Mouse (Mus musculus) testis, adult 2 months (tissue): ENCODE results near the gene Epsti1. TPM values are rescaled to one million over a fixed set of nuclear protein-coding genes. Genes with fewer than 3 reads are reported as not detected.

Experiments
- H3K27ac ChIP-seq: fragments of 200-500 bp; 2 replicates; pipeline ENCODE4 v1.5.1; 2012; ENCODE audit warnings: low read depth, low read length; ENCODE audit not compliant: control insufficient read depth, insufficient read depth
- H3K27me3 ChIP-seq: fragments of 200-500 bp; 2 replicates; pipeline ENCODE4 v1.6.1; 2012; ENCODE audit warnings: mild to moderate bottlenecking, low read length, moderate library complexity; ENCODE audit not compliant: control insufficient read depth, insufficient read depth
- H3K36me3 ChIP-seq: fragments of 200-500 bp; 2 replicates; pipeline ENCODE4 v1.6.1; 2012; ENCODE audit warnings: mild to moderate bottlenecking, low read length; ENCODE audit not compliant: control insufficient read depth, insufficient read depth
- H3K4me1 ChIP-seq: fragments of 200-500 bp; 2 replicates; pipeline ENCODE4 v1.6.1; 2012; ENCODE audit warnings: low read length; ENCODE audit not compliant: control insufficient read depth, insufficient read depth
- H3K4me3 ChIP-seq: fragments of 200-500 bp; 2 replicates; pipeline ENCODE4 v1.5.1; 2012; ENCODE audit warnings: low read depth, mild to moderate bottlenecking, low read length, moderate library complexity, mixed read lengths; ENCODE audit not compliant: control insufficient read depth
- CTCF ChIP-seq: fragments of 200-500 bp; IDR thresholded peaks from 2 replicates; pipeline ENCODE4 v1.5.1; 2012; ENCODE audit warnings: low read depth, mild to moderate bottlenecking, inconsistent platforms, low read length, moderate library complexity; ENCODE audit not compliant: control insufficient read depth, insufficient read depth, insufficient replicate concordance
- POLR2A ChIP-seq: fragments of 200-500 bp; IDR thresholded peaks from 2 replicates; pipeline ENCODE4 v1.6.1; 2012; ENCODE audit warnings: low read depth, mild to moderate bottlenecking, inconsistent platforms, low read length, moderate library complexity; ENCODE audit not compliant: control insufficient read depth
- polyA plus RNA-seq: library from polyadenylated mRNA; depleted of rRNA; stranded (reverse); fragments of >200 nt; gene quantifications from 2 replicates; pipeline ENCODE4 v1.2.3, GENCODE M21; 2012

Gene Epsti1
- polyA plus RNA-seq, 1 experiment = 9.8 TPM

GRCm38 (mm10) chr14:77974221-77974620 lies 70.2 kb downstream of the Epsti1 start:
- Histone ChIP-seq H3K27me3 (no peaks in the 10 kb centered on the region), H3K27ac (no peak overlapping the region), H3K4me1 (no peaks in the 10 kb centered on the region), H3K36me3 (no peaks in the 10 kb centered on the region), H3K4me3 (no peak overlapping the region)
- TF ChIP-seq POLR2A (no peak), CTCF (no peak)

GRCm38 (mm10) chr14:77975702-77976101 lies 71.7 kb downstream of the Epsti1 start:
- TF ChIP-seq CTCF = no peak
- no peak for TF ChIP-seq POLR2A
- H3K4me1 ChIP-seq = no peaks in the 10 kb centered on the region
- H3K27me3 ChIP-seq = no peaks in the 10 kb centered on the region
- H3K36me3 ChIP-seq = no peaks in the 10 kb centered on the region
- H3K27ac ChIP-seq = no peak overlapping the region
- no peak overlapping the region for H3K4me3 ChIP-seq

GRCm38 (mm10) chr14:77981516-77981915 lies 77.5 kb downstream of the Epsti1 start:
- no peak overlapping the region for H3K27ac ChIP-seq
- no peaks in the 10 kb centered on the region for H3K27me3 ChIP-seq
- no peaks in the 10 kb centered on the region for H3K4me1 ChIP-seq
- no peak for TF ChIP-seq CTCF
- TF ChIP-seq POLR2A = no peak
- no peaks in the 10 kb centered on the region for H3K36me3 ChIP-seq
- no peak overlapping the region for H3K4me3 ChIP-seq

GRCm38 (mm10) chr14:77997731-77998130 lies 93.7 kb downstream of the Epsti1 start:
- Histone ChIP-seq H3K27ac (no peak overlapping the region), H3K4me3 (no peak overlapping the region)

GRCm38 (mm10) chr14:78004486-78004885 lies 100.4 kb downstream of the Epsti1 start:
- TF ChIP-seq CTCF = no peak
- TF ChIP-seq POLR2A = no peak
- no peak overlapping the region for H3K27ac ChIP-seq
- no peaks in the 10 kb centered on the region for H3K27me3 ChIP-seq

More at GRCm38 (mm10) chr14:77997731-77998130, 93.7 kb downstream of the Epsti1 start:
- Histone ChIP-seq H3K36me3 (no peaks in the 10 kb centered on the region), H3K27me3 (no peaks in the 10 kb centered on the region), H3K4me1 (no peaks in the 10 kb centered on the region)
- TF ChIP-seq POLR2A = no peak
- TF ChIP-seq CTCF = no peak

GRCm38 (mm10) chr14:78008019-78008418 lies 104.0 kb downstream of the Epsti1 start:
- H3K27ac ChIP-seq = no peak overlapping the region
- H3K4me1 ChIP-seq = no peaks in the 10 kb centered on the region

More at GRCm38 (mm10) chr14:78004486-78004885, 100.4 kb downstream of the Epsti1 start:
- no peaks in the 10 kb centered on the region for H3K36me3 ChIP-seq
- H3K4me3 ChIP-seq = no peak overlapping the region
- H3K4me1 ChIP-seq = no peaks in the 10 kb centered on the region

GRCm38 (mm10) chr14:78011808-78012207 lies 107.8 kb downstream of the Epsti1 start:
- Histone ChIP-seq H3K4me1 (no peaks in the 10 kb centered on the region), H3K27me3 (no peaks in the 10 kb centered on the region), H3K4me3 (no peak overlapping the region), H3K27ac (no peak overlapping the region), H3K36me3 (no peaks in the 10 kb centered on the region)
- TF ChIP-seq CTCF (no peak), POLR2A (no peak)

More at GRCm38 (mm10) chr14:78008019-78008418, 104.0 kb downstream of the Epsti1 start:
- no peaks in the 10 kb centered on the region for H3K27me3 ChIP-seq
- TF ChIP-seq CTCF (no peak), POLR2A (no peak)
- no peak overlapping the region for H3K4me3 ChIP-seq
- H3K36me3 ChIP-seq = no peaks in the 10 kb centered on the region
